Mouse (Mus musculus): Measurements from ENCODE around the gene St14. TPM values are rescaled to one million over a fixed set of nuclear protein-coding genes. Genes with fewer than 3 reads are reported as not detected.

Gene St14
- polyA plus RNA-seq, 1 experiment from 2014 or later, result 0.99 TPM

- ATAC-seq, result no peak
- 38% methylated on average over 11 of the region's 11 CpGs for WGBS (ENCODE audit: insufficient replicate concordance)
Observed at GRCm38 (mm10) chr9:31118520-31119298, 12.9 kb downstream of the St14 start.

DNA sequence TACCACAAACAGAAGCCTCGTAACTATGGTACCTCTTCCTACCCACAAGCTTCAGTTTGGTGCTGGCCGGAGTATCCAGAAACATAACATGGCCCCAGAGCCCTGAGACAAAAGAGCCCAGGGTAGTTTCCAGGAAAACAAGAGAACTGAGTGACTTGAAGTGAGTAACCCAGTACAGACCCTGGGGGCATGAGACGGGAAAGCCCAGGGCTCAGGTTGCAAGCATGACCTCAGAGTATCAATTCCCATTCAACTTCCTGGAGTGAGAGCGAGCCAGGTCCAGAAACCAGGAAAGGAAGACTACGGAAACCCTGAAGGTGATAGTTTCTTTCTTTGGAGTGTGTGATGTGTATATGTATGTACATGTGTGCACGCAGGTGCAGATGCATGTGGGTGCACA lies 14.2 kb downstream of the St14 start:
- no peak overlapping the region for H3K27ac ChIP-seq (ENCODE audit: low read depth)
- no peak overlapping the region for H3K4me2 ChIP-seq (ENCODE audit: low read depth, low read length)
- 73% methylated on average over 6 of the region's 6 CpGs for WGBS (ENCODE audit: insufficient replicate concordance)
- no peaks in the 10 kb centered on the region for H3K4me1 ChIP-seq (ENCODE audit: insufficient read depth)
- H3K36me3 ChIP-seq (replicated peaks; ENCODE audit: insufficient read depth, low read length), result no peaks in the 10 kb centered on the region
- no peak for DNase-seq
- ATAC-seq, result no peak
- TF ChIP-seq EP300 (IDR thresholded peaks at IDR 0.05; ENCODE audit: low read depth) (no peak), CTCF (IDR thresholded peaks at IDR 0.05; ENCODE audit: low read depth) (no peak)
- no peaks in the 10 kb centered on the region for H3K9me3 ChIP-seq (ENCODE audit: low read length)
- H3K9ac ChIP-seq (replicated peaks), result no peak overlapping the region
- no peak overlapping the region for H3K4me3 ChIP-seq (ENCODE audit: low read depth, low read length)
- no peaks in the 10 kb centered on the region for H3K27me3 ChIP-seq (ENCODE audit: insufficient read depth, low read length)

More at GRCm38 (mm10) chr9:31118520-31119298, 12.9 kb downstream of the St14 start:
- no peaks in the 10 kb centered on the region for H3K4me1 ChIP-seq (ENCODE audit: insufficient read depth)
- H3K4me2 ChIP-seq (ENCODE audit: low read depth, low read length), result no peak overlapping the region
- no peak for TF ChIP-seq EP300 (IDR thresholded peaks at IDR 0.05; ENCODE audit: low read depth)
- no peak for TF ChIP-seq CTCF (IDR thresholded peaks at IDR 0.05; ENCODE audit: low read depth)
- H3K9me3 ChIP-seq (ENCODE audit: low read length), result no peaks in the 10 kb centered on the region
- no peaks in the 10 kb centered on the region for H3K27me3 ChIP-seq (ENCODE audit: insufficient read depth, low read length)
- no peak overlapping the region for H3K27ac ChIP-seq (ENCODE audit: low read depth)
- H3K4me3 ChIP-seq (ENCODE audit: low read depth, low read length), result no peak overlapping the region
- no peaks in the 10 kb centered on the region for H3K36me3 ChIP-seq (replicated peaks; ENCODE audit: insufficient read depth, low read length)
- no peak for DNase-seq
- H3K9ac ChIP-seq (replicated peaks), result no peak overlapping the region

DNA sequence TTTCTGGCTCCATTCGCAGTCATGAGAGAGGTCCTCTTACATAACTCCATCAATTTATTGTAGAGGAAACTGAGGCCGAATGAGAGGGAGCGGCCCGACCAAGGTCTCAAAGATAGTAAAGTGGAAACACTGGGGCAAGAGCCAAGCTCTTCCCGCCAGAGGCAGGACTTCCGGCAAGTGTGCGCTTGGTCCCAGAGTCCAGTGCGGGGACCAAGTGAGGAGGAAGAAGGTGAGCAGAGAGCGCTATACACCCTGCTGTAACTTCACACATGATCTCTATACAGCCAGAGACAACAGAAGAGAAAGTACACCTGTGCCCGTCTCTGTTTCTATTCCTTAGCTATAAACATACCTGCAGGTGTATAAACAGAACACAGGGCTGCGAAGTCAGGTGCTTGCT lies 14.6 kb downstream of the St14 start:
- TF ChIP-seq CTCF (IDR thresholded peaks at IDR 0.05; ENCODE audit: low read depth) (no peak), EP300 (IDR thresholded peaks at IDR 0.05; ENCODE audit: low read depth) (no peak)
- H3K4me1 ChIP-seq (ENCODE audit: insufficient read depth), result no peaks in the 10 kb centered on the region
- no peak overlapping the region for H3K4me3 ChIP-seq (ENCODE audit: low read depth, low read length)
- WGBS (ENCODE audit: insufficient replicate concordance), result 79% methylated on average over 11 of the region's 11 CpGs
- no peak overlapping the region for H3K9ac ChIP-seq (replicated peaks)
- H3K27ac ChIP-seq (ENCODE audit: low read depth), result no peak overlapping the region
- no peaks in the 10 kb centered on the region for H3K36me3 ChIP-seq (replicated peaks; ENCODE audit: insufficient read depth, low read length)
- H3K9me3 ChIP-seq (ENCODE audit: low read length), result no peaks in the 10 kb centered on the region
- DNase-seq (no peak), ATAC-seq (no peak)
- H3K4me2 ChIP-seq (ENCODE audit: low read depth, low read length), result no peak overlapping the region
- H3K27me3 ChIP-seq (ENCODE audit: insufficient read depth, low read length), result no peaks in the 10 kb centered on the region

- H3K9ac ChIP-seq (replicated peaks), result no peak overlapping the region
- DNase-seq (no peak), ATAC-seq (no peak)
- H3K4me2 ChIP-seq (ENCODE audit: low read depth, low read length), result no peak overlapping the region
- H3K4me1 ChIP-seq (ENCODE audit: insufficient read depth), result no peaks in the 10 kb centered on the region
- H3K4me3 ChIP-seq (ENCODE audit: low read depth, low read length), result no peak overlapping the region
- TF ChIP-seq EP300 (IDR thresholded peaks at IDR 0.05; ENCODE audit: low read depth), result no peak
- no peak for TF ChIP-seq CTCF (IDR thresholded peaks at IDR 0.05; ENCODE audit: low read depth)
- H3K27me3 ChIP-seq (ENCODE audit: insufficient read depth, low read length), result no peaks in the 10 kb centered on the region
- no peaks in the 10 kb centered on the region for H3K36me3 ChIP-seq (replicated peaks; ENCODE audit: insufficient read depth, low read length)
- H3K27ac ChIP-seq (ENCODE audit: low read depth), result no peak overlapping the region
- H3K9me3 ChIP-seq (ENCODE audit: low read length), result no peaks in the 10 kb centered on the region
Observed at GRCm38 (mm10) chr9:31115586-31115985, 16.1 kb downstream of the St14 start.

DNA sequence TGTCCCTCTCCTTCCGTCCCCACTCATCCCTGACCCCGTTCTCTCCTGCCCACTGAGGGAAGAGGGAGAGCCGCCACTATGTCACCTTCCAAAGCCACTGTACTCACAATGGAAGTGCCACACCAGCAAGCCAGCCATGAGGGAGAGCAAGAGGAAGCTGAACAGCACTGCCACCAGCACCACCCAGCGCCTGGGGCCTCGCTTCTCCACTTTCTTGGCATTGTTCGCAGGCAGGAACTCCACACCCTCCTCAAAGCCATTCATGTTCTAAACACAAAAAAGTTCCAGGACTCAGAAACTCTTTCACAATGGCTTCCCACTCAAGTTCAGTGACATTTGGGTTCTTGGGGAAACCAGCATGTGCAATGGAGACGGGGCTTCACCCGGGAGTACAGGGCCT lies 23.2 kb downstream of the St14 start:
- Histone ChIP-seq H3K4me3 (ENCODE audit: low read depth, low read length) (no peak overlapping the region), H3K36me3 (replicated peaks; ENCODE audit: insufficient read depth, low read length) (no peaks in the 10 kb centered on the region), H3K9me3 (ENCODE audit: low read length) (no peaks in the 10 kb centered on the region), H3K4me1 (ENCODE audit: insufficient read depth) (no peaks in the 10 kb centered on the region), H3K27me3 (ENCODE audit: insufficient read depth, low read length) (no peaks in the 10 kb centered on the region), H3K4me2 (ENCODE audit: low read depth, low read length) (no peak overlapping the region), H3K9ac (replicated peaks) (no peak overlapping the region), H3K27ac (ENCODE audit: low read depth) (no peak overlapping the region)
- DNase-seq, result no peak
- no peak for ATAC-seq
- no peak for TF ChIP-seq CTCF (IDR thresholded peaks at IDR 0.05; ENCODE audit: low read depth)
- TF ChIP-seq EP300 (IDR thresholded peaks at IDR 0.05; ENCODE audit: low read depth), result no peak
- 81% methylated on average over 8 of the region's 8 CpGs for WGBS (ENCODE audit: insufficient replicate concordance)

DNA sequence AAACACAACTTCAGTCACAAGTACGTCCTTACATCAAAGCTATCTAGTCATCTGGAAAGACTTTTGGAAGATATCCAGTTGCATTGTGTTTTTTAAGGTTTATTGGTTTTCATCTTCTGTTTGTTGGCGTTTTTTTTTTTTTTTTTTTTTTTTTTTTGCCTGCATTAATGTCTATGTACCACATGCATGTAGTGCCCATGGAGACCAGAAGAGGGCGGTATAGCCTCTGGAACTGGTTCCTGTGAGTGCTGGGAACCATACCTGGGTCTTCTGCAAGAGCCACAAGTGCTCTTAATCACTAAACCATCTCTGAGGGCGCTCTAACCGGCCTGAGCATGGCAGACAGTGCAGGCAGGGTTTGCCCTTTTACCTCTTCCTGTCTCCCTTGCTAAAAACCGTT lies 33.5 kb downstream of the St14 start:
- 63% methylated on average over 6 of the region's 6 CpGs for WGBS (ENCODE audit: insufficient replicate concordance)
- ATAC-seq, result no peak
- H3K4me2 ChIP-seq (ENCODE audit: low read depth, low read length), result no peak overlapping the region
- H3K9ac ChIP-seq (replicated peaks), result no peak overlapping the region
- H3K4me3 ChIP-seq (ENCODE audit: low read depth, low read length), result no peak overlapping the region
- H3K36me3 ChIP-seq (replicated peaks; ENCODE audit: insufficient read depth, low read length), result no peaks in the 10 kb centered on the region
- no peak for DNase-seq
- TF ChIP-seq CTCF (IDR thresholded peaks at IDR 0.05; ENCODE audit: low read depth), result no peak
- no peak for TF ChIP-seq EP300 (IDR thresholded peaks at IDR 0.05; ENCODE audit: low read depth)
- H3K27ac ChIP-seq (ENCODE audit: low read depth), result no peak overlapping the region
- H3K9me3 ChIP-seq (ENCODE audit: low read length), result no peaks in the 10 kb centered on the region
- H3K4me1 ChIP-seq (ENCODE audit: insufficient read depth), result no peaks in the 10 kb centered on the region
- H3K27me3 ChIP-seq (ENCODE audit: insufficient read depth, low read length), result no peaks in the 10 kb centered on the region

All from liver, postnatal 0 days (tissue).